In genomic region chr11:62732022-62732387, GRCm38 (mm10) we compare ENCODE assay signal across 9 mouse cellular contexts. TPM values are rescaled to one million over a fixed set of nuclear protein-coding genes. Genes with fewer than 3 reads are reported as not detected.
A peak's percentile ranks its signal among the peaks of the same experiment; 100 is the strongest.
DNase-seq lines count a peak whose midpoint lies in the region; ATAC-seq and TF ChIP-seq lines count a peak whose summit lies in the region.
"Had no signal": no experiment of that assay in that cellular context is flagged by ENCODE, and none has a peak within 500 bp of the region (broad histone marks: within the 10 kb centered on the region; RNA-seq: fewer than 3 reads in every experiment).

No protein-coding gene starts in this region.

- intact Hi-C loops in heart, postnatal 36 days (cut with DNase I), result no loop called here
- intact Hi-C loops in left cerebral cortex, postnatal 4 days (cut with DNase I), result no loop called here

- H3K36me3 ChIP-seq in heart, embryonic 13.5 days, result peaks cover 20% of the 10 kb centered on the region
- H3K36me3 ChIP-seq in E14TG2a.4 (ENCODE audit: insufficient read depth, low read length) (no peaks in the 10 kb centered on the region), macrophage (ENCODE audit: inconsistent target) (0 out of 2 replicates have a peak, but pooled peaks cover 4% of the 10 kb centered on the region)
- peaks cover 20% of the 10 kb centered on the region for H3K36me3 ChIP-seq in hindbrain, embryonic 10.5 days

- peak overlapping the region; percentile 85 for H3K4me2 ChIP-seq in heart, embryonic 13.5 days

- H3K27ac ChIP-seq in heart, embryonic 13.5 days (replicated peaks), result no peak overlapping the region
- peak overlapping the region; percentile 97 for H3K27ac ChIP-seq in hindbrain, embryonic 10.5 days
- no peak overlapping the region for H3K27ac ChIP-seq in macrophage

- WGBS in heart, embryonic 13.5 days, result 19% methylated on average over 5 of the region's 5 CpGs
- WGBS in hindbrain, embryonic 10.5 days, result 11% methylated on average over 5 of the region's 5 CpGs
- 31% methylated on average over 5 of the region's 5 CpGs for WGBS in macrophage (ENCODE audit: missing documents)

- H3K4me1 ChIP-seq in heart, embryonic 13.5 days, result peaks cover 11% of the 10 kb centered on the region
- peaks cover 4% of the 10 kb centered on the region for H3K4me1 ChIP-seq in E14TG2a.4 (replicated peaks; ENCODE audit: low read depth, low read length)
- peaks cover 21% of the 10 kb centered on the region for H3K4me1 ChIP-seq in hindbrain, embryonic 10.5 days (replicated peaks)

- DNase-seq in heart, postnatal 36 days, result no peak
- DNase-seq in hindbrain, embryonic 10.5 days (ENCODE audit: low spot score), result no peak
- no peak for DNase-seq in left cerebral cortex, adult 9 months (ENCODE audit: low spot score in 2 of 2)
- DNase-seq in left cerebral cortex, postnatal 4 days, result no peak
- DNase-seq in right cerebral cortex, postnatal 4 days, result no peak

- H3K9me3 ChIP-seq in heart, embryonic 13.5 days, result no peaks in the 10 kb centered on the region
- H3K9me3 ChIP-seq in E14TG2a.4 (ENCODE audit: low read length), result no peaks in the 10 kb centered on the region
- H3K9me3 ChIP-seq in hindbrain, embryonic 10.5 days, result no peaks in the 10 kb centered on the region

- peak overlapping the region; percentile 77 for H3K4me3 ChIP-seq in heart, embryonic 13.5 days
- H3K4me3 ChIP-seq in E14TG2a.4 (replicated peaks; ENCODE audit: low read length), result peak overlapping the region; percentile 86
- peak overlapping the region; percentile 81 for H3K4me3 ChIP-seq in hindbrain, embryonic 10.5 days
- H3K4me3 ChIP-seq in macrophage (ENCODE audit: inconsistent target), result peak overlapping the region; percentile 39; the same call in 1 of the 2 replicates

- H3K79me2 ChIP-seq in macrophage (ENCODE audit: inconsistent target), result no peaks in the 10 kb centered on the region

- H3K27me3 ChIP-seq in heart, embryonic 13.5 days (replicated peaks), result 0 out of 2 replicates have a peak, but pooled peaks cover 3% of the 10 kb centered on the region
- peaks cover 45% of the 10 kb centered on the region for H3K27me3 ChIP-seq in E14TG2a.4 (ENCODE audit: insufficient read depth, low read length)
- H3K27me3 ChIP-seq in hindbrain, embryonic 10.5 days (ENCODE audit: insufficient read depth, poor library complexity, severe bottlenecking), result no peaks in the 10 kb centered on the region

- no peak for ATAC-seq in heart, embryonic 13.5 days (ENCODE audit: extremely low read depth, insufficient number of reproducible peaks, low FRiP score, low TSS enrichment)

- TF ChIP-seq CTCF in E14TG2a.4 (conservative IDR thresholded peaks at IDR 0.05; ENCODE audit: low read length), result no peak

- no peak overlapping the region for H3K9ac ChIP-seq in heart, embryonic 13.5 days

RNA-seq across cellular contexts. Expression of gene Zfp287, which starts 0.3 kb away (rescaled TPM):
- 3.6 and 3.8 TPM in 2 replicates for polyA plus RNA-seq in heart, embryonic 13.5 days (2015; fragmentation: Nextera tagmentation; extraction: Ambion mirVana)
- total RNA-seq in heart, postnatal 36 days (2021), result 1 to 10 TPM; 2.0 to 2.6 TPM
- 13.4 and 13.9 TPM in 2 replicates for polyA plus RNA-seq in hindbrain, embryonic 10.5 days (2016; fragmentation: Nextera tagmentation; extraction: Ambion mirVana)
- total RNA-seq in macrophage (2018; cell fraction: chromatin; rRNA removed), result 10 to 100 TPM in 23 of 26 experiments, 1 to 10 TPM in 3; 6.4 to 28.4 (median 15.5) TPM
- total RNA-seq in macrophage (2018; cell fraction: cytosol; rRNA removed), result 1 to 10 TPM; 1.0 to 4.7 (median 2.8) TPM
- 10 to 100 TPM in 14 of 26 experiments, 1 to 10 TPM in 12; 4.2 to 19.0 (median 10.3) TPM for total RNA-seq in macrophage (2018; cell fraction: nucleus; rRNA removed)
- polyA plus RNA-seq in macrophage (2018), result 2.3 to 2.4 TPM (median 2.4 TPM) in 3 replicates
- 10 to 100 TPM; 23.7 to 24.4 TPM for total RNA-seq in left cerebral cortex, postnatal 4 days (2021)

RNA-seq across cellular contexts. Expression of gene Gm10428, which starts 20.9 kb away (rescaled TPM):
- polyA plus RNA-seq in heart, embryonic 13.5 days (2015; fragmentation: Nextera tagmentation; extraction: Ambion mirVana), result not detected in 2 replicates
- total RNA-seq in heart, postnatal 36 days (2021), result not detected
- polyA plus RNA-seq in hindbrain, embryonic 10.5 days (2016; fragmentation: Nextera tagmentation; extraction: Ambion mirVana), result not detected in 2 replicates
- not detected for total RNA-seq in macrophage (2018; cell fraction: chromatin; rRNA removed)
- total RNA-seq in macrophage (2018; cell fraction: cytosol; rRNA removed), result not detected
- total RNA-seq in macrophage (2018; cell fraction: nucleus; rRNA removed), result not detected
- polyA plus RNA-seq in macrophage (2018), result not detected in 3 replicates
- not detected for total RNA-seq in left cerebral cortex, postnatal 4 days (2021)
- polyA plus RNA-seq: large intestine, adult 2 months had no signal

RNA-seq across cellular contexts. Expression of gene Zfp286, which starts 57.3 kb away (rescaled TPM):
- polyA plus RNA-seq in heart, embryonic 13.5 days (2015; fragmentation: Nextera tagmentation; extraction: Ambion mirVana), result 9.9 and 10.2 TPM in 2 replicates
- 1 to 10 TPM in 1 of 2 experiments, under 1 TPM in 1; 0.70 to 1.1 TPM for total RNA-seq in heart, postnatal 36 days (2021)
- polyA plus RNA-seq in hindbrain, embryonic 10.5 days (2016; fragmentation: Nextera tagmentation; extraction: Ambion mirVana), result 23.6 and 23.7 TPM in 2 replicates
- total RNA-seq in macrophage (2018; cell fraction: chromatin; rRNA removed), result 1 to 10 TPM in 7 of 26 experiments, under 1 TPM in 6, not detected in 13; 0.43 to 3.3 (median 1.2) TPM
- total RNA-seq in macrophage (2018; cell fraction: cytosol; rRNA removed), result under 1 TPM in 24 of 26 experiments, not detected in 2; 0.06 to 0.70 (median 0.31) TPM
- 1 to 10 TPM in 8 of 26 experiments, under 1 TPM in 6, not detected in 12; 0.24 to 1.7 (median 1.0) TPM for total RNA-seq in macrophage (2018; cell fraction: nucleus; rRNA removed)
- 0.20 to 0.69 TPM (median 0.42 TPM) in 3 replicates for polyA plus RNA-seq in macrophage (2018)
- total RNA-seq in left cerebral cortex, postnatal 4 days (2021), result 10 to 100 TPM; 29.7 to 32.4 TPM
